Mouse (Mus musculus): Measurements from ENCODE around the gene Aldh1a2. TPM values are rescaled to one million over a fixed set of nuclear protein-coding genes. Genes with fewer than 3 reads are reported as not detected.

The Aldh1a2 gene
- polyA plus RNA-seq, 1 experiment from 2014 or later: 75.6 TPM

- no peaks in the 10 kb centered on the region for H3K27me3 ChIP-seq (replicated peaks)
- no peak overlapping the region for H3K27ac ChIP-seq
- 77% methylated on average over 14 of the region's 14 CpGs for WGBS
- 0 out of 2 replicates have a peak, but pooled peaks cover 6% of the 10 kb centered on the region for H3K4me1 ChIP-seq (replicated peaks)
- H3K4me3 ChIP-seq (replicated peaks): no peak overlapping the region
- H3K36me3 ChIP-seq: no peaks in the 10 kb centered on the region
- H3K9ac ChIP-seq: no peak overlapping the region
- no peak overlapping the region for H3K4me2 ChIP-seq (replicated peaks)
- H3K9me3 ChIP-seq: no peaks in the 10 kb centered on the region
- no peak for ATAC-seq
Observed at GRCm38 (mm10) chr9:71276149-71276721, 60.6 kb downstream of the Aldh1a2 start.

GRCm38 (mm10) chr9:71278741-71279140, 63.2 kb downstream of the Aldh1a2 start:
- H3K27ac ChIP-seq: no peak overlapping the region
- no peak overlapping the region for H3K4me2 ChIP-seq (replicated peaks)
- no peak for ATAC-seq
- no peaks in the 10 kb centered on the region for H3K9me3 ChIP-seq
- H3K9ac ChIP-seq: no peak overlapping the region
- H3K36me3 ChIP-seq: no peaks in the 10 kb centered on the region
- H3K27me3 ChIP-seq (replicated peaks): no peaks in the 10 kb centered on the region
- H3K4me1 ChIP-seq (replicated peaks): 0 out of 2 replicates have a peak, but pooled peaks cover 6% of the 10 kb centered on the region
- 89% methylated on average over 4 of the region's 4 CpGs for WGBS
- H3K4me3 ChIP-seq (replicated peaks): no peak overlapping the region

DNA sequence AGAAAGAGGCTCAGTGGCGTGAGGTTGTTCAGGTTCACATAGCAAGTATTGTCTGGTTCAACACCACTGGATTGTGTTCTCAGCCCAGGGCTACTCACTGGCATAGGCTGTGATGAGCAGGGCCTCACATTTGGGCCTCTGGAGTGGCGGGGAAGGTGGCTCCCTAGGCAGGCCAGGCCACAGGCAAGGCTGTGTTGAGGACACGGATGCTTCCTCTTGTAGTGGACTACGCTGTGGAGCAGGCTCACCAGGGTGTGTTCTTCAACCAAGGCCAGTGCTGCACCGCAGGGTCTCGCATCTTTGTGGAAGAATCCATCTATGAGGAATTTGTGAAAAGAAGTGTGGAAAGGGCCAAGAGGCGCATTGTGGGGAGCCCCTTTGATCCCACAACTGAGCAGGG, 67.6 kb downstream of the Aldh1a2 start:
- no peaks in the 10 kb centered on the region for H3K9me3 ChIP-seq
- ATAC-seq: no peak
- 89% methylated on average over 7 of the region's 7 CpGs for WGBS
- H3K27me3 ChIP-seq (replicated peaks): no peaks in the 10 kb centered on the region
- no peak overlapping the region for H3K4me3 ChIP-seq (replicated peaks)
- H3K4me1 ChIP-seq (replicated peaks): no peaks in the 10 kb centered on the region
- H3K36me3 ChIP-seq: no peaks in the 10 kb centered on the region
- H3K9ac ChIP-seq: no peak overlapping the region
- H3K27ac ChIP-seq: no peak overlapping the region
- H3K4me2 ChIP-seq (replicated peaks): no peak overlapping the region

DNA sequence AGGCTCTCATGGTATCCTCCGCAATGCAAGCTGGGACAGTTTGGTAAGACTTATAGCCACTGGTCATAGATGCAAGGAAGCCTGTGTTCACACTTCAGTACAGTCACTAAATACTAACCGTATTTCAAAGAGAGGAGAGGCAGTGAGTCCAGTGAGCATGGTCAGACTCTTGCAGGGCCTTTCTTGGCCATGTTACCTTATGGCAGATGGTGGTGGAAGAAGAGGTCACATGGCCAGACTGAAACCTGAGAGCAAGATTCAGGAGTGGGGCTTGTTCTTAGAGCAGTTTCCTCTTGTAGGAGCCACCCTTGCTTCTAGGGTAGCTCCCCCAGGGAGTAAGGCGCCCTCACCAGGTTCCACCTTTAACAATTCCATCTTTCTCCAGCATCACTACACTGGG, 69.6 kb downstream of the Aldh1a2 start:
- Histone ChIP-seq H3K9me3 (no peaks in the 10 kb centered on the region), H3K36me3 (no peaks in the 10 kb centered on the region), H3K4me1 (replicated peaks) (no peaks in the 10 kb centered on the region), H3K4me2 (replicated peaks) (no peak overlapping the region), H3K4me3 (replicated peaks) (no peak overlapping the region), H3K27me3 (replicated peaks) (no peaks in the 10 kb centered on the region), H3K9ac (no peak overlapping the region), H3K27ac (no peak overlapping the region)
- WGBS: 93% methylated on average over 3 of the region's 3 CpGs
- no peak for ATAC-seq

DNA sequence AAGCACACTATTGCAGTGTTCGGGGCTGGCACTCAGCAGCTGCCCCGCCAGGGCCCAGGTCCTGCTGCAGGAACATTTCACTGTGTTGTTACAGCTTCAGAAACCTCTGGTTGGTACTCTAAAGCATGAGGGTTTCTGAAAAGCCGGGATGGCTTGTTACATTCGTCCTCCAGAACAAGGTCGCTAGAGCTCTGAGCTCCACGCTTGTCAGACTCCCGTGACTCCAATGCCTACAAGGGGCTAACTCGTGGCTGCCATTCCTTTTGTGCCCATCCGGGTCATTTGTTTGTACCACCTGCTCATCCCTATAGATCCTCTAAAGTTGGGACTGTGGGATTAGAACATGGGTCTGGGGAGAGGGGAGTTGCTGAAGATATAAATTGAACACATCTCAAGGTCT, 70.8 kb downstream of the Aldh1a2 start:
- Histone ChIP-seq H3K4me3 (replicated peaks) (no peak overlapping the region), H3K9me3 (no peaks in the 10 kb centered on the region), H3K27ac (no peak overlapping the region), H3K4me2 (replicated peaks) (no peak overlapping the region), H3K27me3 (replicated peaks) (no peaks in the 10 kb centered on the region), H3K4me1 (replicated peaks) (no peaks in the 10 kb centered on the region), H3K36me3 (no peaks in the 10 kb centered on the region), H3K9ac (no peak overlapping the region)
- ATAC-seq: no peak
- WGBS: 90% methylated on average over 9 of the region's 9 CpGs

DNA sequence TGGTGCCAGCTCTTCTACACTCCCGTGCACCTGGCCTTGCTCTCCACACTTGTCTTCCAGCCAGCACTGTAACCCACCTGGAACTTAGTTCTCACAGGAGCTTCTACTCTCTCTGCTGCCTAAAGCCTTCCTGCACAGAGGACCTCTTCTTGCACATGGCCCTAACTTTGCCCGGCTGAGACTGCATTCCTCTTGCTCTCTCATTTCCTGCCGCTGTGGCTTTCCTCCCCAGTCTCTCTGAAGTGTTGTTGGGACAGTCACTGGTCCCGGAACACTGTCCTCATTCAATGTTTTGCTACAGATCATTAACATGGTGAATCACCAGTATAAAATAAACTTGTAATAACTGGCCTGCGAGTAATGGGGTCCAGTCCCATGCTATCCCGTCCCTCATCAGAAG, 73.1 kb downstream of the Aldh1a2 start:
- no peaks in the 10 kb centered on the region for H3K4me1 ChIP-seq (replicated peaks)
- H3K27ac ChIP-seq: no peak overlapping the region
- ATAC-seq: no peak
- 61% methylated on average over 6 of the region's 6 CpGs for WGBS
- H3K9ac ChIP-seq: no peak overlapping the region
- H3K27me3 ChIP-seq (replicated peaks): no peaks in the 10 kb centered on the region
- no peaks in the 10 kb centered on the region for H3K36me3 ChIP-seq
- no peak overlapping the region for H3K4me2 ChIP-seq (replicated peaks)
- no peak overlapping the region for H3K4me3 ChIP-seq (replicated peaks)
- no peaks in the 10 kb centered on the region for H3K9me3 ChIP-seq

DNA sequence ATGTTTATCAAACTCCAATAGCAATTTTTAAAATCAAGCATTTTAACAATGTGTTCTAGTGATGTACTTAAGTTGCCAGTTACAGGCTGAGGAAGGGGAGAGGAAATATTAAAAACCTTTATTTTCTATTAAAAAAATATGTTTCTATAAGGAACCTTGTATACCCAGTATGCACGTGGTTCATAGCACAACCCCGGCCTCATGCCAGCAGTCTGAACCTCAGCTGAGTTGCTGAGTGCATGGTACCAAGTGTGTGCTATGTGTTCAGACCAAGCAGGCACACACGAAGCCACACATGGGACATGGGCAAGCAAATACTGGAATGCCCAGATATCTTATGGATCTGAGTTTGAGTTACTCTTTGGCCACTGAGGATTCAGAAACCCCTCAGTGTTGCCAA, 74.2 kb downstream of the Aldh1a2 start:
- Histone ChIP-seq H3K4me2 (replicated peaks) (no peak overlapping the region), H3K27ac (no peak overlapping the region), H3K9me3 (no peaks in the 10 kb centered on the region), H3K9ac (no peak overlapping the region), H3K27me3 (replicated peaks) (no peaks in the 10 kb centered on the region), H3K4me3 (replicated peaks) (no peak overlapping the region), H3K4me1 (replicated peaks) (no peaks in the 10 kb centered on the region), H3K36me3 (no peaks in the 10 kb centered on the region)
- ATAC-seq: no peak
- WGBS: 88% methylated on average over 3 of the region's 3 CpGs

DNA sequence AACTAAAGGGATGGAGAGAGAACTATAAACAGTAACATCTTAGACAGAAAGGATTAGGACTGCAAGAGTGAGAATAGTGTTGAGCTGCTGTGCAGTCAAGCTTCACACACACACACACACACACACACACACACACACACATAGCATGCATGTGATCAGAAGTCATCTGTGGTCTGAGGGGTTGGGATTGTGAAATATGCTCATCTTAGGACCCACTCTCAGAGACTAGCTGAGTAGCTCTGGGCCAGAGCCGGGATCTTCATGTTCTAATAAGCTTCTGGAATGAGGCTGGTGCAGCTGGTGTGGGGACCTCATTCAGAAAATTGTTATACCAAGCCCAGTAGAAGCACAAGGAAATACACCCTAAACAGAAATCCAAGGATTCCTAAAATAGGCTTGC, 75.1 kb downstream of the Aldh1a2 start:
- no peak overlapping the region for H3K27ac ChIP-seq
- ATAC-seq: no peak
- no peak overlapping the region for H3K4me3 ChIP-seq (replicated peaks)
- no peak overlapping the region for H3K9ac ChIP-seq
- no peaks in the 10 kb centered on the region for H3K36me3 ChIP-seq
- H3K27me3 ChIP-seq (replicated peaks): no peaks in the 10 kb centered on the region
- no peaks in the 10 kb centered on the region for H3K4me1 ChIP-seq (replicated peaks)
- no peaks in the 10 kb centered on the region for H3K9me3 ChIP-seq
- H3K4me2 ChIP-seq (replicated peaks): no peak overlapping the region
- 87% methylated on average over 1 of the region's 1 CpGs for WGBS

DNA sequence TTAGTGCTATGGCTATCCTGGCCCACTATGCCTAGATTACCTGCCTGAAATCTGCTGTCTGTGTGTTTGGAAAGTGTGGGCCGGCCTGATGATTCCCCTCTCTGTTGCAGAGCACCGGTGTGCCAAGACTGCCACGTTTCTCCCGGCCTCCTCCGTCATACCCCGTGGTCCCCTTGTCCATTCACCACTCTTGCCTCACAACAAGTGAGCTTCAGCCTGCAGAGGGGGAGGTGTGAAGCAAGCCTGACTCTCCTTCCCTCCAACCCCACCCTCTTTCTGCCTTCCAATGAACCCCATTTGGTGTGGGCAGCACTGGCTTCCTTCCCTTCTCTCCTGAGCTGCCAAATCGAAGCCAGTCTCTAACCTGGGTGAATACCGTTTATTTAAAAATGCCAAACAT, 79.9 kb downstream of the Aldh1a2 start:
- Histone ChIP-seq H3K36me3 (no peaks in the 10 kb centered on the region), H3K27me3 (replicated peaks) (no peaks in the 10 kb centered on the region), H3K27ac (no peak overlapping the region), H3K9me3 (no peaks in the 10 kb centered on the region), H3K9ac (no peak overlapping the region), H3K4me2 (replicated peaks) (no peak overlapping the region), H3K4me3 (replicated peaks) (no peak overlapping the region), H3K4me1 (replicated peaks) (no peaks in the 10 kb centered on the region)
- WGBS: 61% methylated on average over 8 of the region's 8 CpGs
- no peak for ATAC-seq

DNA sequence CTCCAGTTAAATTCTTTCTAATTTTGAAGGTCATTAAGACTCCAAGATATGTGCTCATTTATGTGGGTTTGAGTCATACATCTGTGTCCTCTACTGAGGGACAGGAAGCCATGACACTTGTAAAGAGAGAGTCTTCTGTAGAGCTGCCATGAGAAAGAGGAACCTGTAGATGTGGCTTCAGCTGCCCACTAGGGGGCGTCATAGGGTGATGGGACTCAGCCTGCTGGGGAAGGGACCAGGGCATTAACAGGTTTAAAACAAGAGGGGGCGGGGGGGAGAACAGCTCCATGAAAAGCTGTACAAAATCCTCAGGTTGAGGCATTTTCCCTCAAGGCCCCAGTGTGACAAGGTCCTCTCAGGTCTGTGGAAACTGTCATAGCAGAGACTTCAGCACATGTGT, 88.0 kb downstream of the Aldh1a2 start:
- 65% methylated on average over 2 of the region's 2 CpGs for WGBS
- Histone ChIP-seq H3K4me2 (replicated peaks) (no peak overlapping the region), H3K4me1 (replicated peaks) (no peaks in the 10 kb centered on the region; the same call in 1 of the 2 replicates)

DNA sequence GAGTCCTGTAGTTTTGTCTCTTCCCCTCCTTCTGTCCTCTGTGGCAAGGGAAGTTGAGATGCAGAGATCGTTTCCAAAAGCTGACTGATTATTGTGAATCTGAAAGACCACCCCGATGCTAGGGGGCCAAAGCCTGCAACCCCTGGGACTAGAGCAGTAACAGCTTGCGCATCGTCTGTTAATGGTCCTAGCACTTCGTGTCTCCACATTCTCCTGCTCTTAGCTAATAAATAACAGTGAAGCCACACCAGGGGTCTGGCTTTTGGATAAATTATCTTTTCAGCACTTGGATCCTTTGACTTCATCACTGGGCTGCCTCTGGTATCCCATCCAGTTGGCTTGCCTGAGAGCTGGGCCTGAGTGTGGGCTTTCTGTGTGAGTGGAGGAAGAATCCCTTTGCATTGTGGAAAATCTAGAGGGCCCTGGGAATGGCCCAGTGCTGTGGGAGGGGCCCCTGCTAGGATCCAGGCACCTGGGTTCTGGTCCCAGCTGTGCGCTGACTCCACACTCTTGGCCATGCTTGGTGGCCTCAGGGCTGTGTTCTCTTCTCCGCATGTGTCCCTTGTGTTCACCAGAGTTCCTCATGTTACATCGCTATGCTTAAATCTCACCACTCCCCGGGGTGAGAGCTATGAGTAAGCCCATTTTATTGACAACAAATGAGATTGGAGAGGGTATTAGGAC, 91.7 kb downstream of the Aldh1a2 start:
- Histone ChIP-seq H3K36me3 (no peaks in the 10 kb centered on the region), H3K4me1 (replicated peaks) (no peaks in the 10 kb centered on the region; the same call in 1 of the 2 replicates), H3K4me3 (replicated peaks) (no peak overlapping the region), H3K9ac (no peak overlapping the region), H3K27ac (no peak overlapping the region), H3K9me3 (no peaks in the 10 kb centered on the region), H3K27me3 (replicated peaks) (no peaks in the 10 kb centered on the region), H3K4me2 (replicated peaks) (no peak overlapping the region)
- no peak for ATAC-seq
- 67% methylated on average over 9 of the region's 9 CpGs for WGBS

More for the DNA sequence above, 88.0 kb downstream of the Aldh1a2 start:
- no peak for ATAC-seq
- H3K4me3 ChIP-seq (replicated peaks): no peak overlapping the region
- no peaks in the 10 kb centered on the region for H3K36me3 ChIP-seq
- H3K27ac ChIP-seq: no peak overlapping the region
- no peak overlapping the region for H3K9ac ChIP-seq
- H3K27me3 ChIP-seq (replicated peaks): no peaks in the 10 kb centered on the region
- H3K9me3 ChIP-seq: no peaks in the 10 kb centered on the region

DNA sequence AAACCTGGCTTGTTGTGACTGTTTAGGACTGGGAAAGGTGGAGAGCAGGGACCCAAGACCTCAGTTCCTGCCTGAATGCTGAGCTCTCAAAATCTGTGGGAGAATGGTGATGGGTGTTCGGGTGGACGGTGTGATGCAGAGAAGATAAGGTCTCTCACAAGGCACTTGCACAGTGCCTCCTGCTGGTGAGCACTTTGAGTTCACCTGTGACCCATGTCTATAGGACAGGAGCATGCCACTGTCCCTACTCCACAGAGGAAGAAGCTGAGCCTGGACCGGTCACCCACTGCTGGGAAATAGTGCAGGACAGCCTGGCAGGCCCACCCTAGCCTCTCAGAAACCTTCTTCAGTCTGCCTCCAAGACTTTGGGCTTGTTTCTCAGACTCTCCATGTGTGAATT, 100.4 kb downstream of the Aldh1a2 start:
- H3K4me2 ChIP-seq (replicated peaks): no peak overlapping the region
- H3K9me3 ChIP-seq: no peaks in the 10 kb centered on the region
- ATAC-seq: no peak
- no peak overlapping the region for H3K27ac ChIP-seq
- no peak overlapping the region for H3K9ac ChIP-seq
- H3K4me3 ChIP-seq (replicated peaks): no peak overlapping the region
- WGBS: 96% methylated on average over 3 of the region's 3 CpGs
- no peaks in the 10 kb centered on the region for H3K36me3 ChIP-seq
- peaks cover 4% of the 10 kb centered on the region for H3K4me1 ChIP-seq (replicated peaks)
- H3K27me3 ChIP-seq (replicated peaks): no peaks in the 10 kb centered on the region

Measured in intestine, embryonic 15.5 days (tissue).